Mouse (Mus musculus) megakaryocyte, embryonic 14.5 days (primary cell): ENCODE results near the gene Lias.

ENCODE experiments used
- FLI1 ChIP-seq: IDR thresholded peaks from 2 replicates; pipeline ENCODE4 v1.6.1; 2012; ENCODE audit warnings: low read length, inconsistent platforms, mixed read lengths
- GATA1 ChIP-seq: IDR thresholded peaks from 3 replicates; pipeline ENCODE4 v1.6.1; 2012; ENCODE audit warnings: mixed read lengths, low read length, inconsistent platforms, borderline replicate concordance

- TF ChIP-seq GATA1 (no peak), FLI1 (no peak)
These were observed 43.4 kb downstream of the Lias start for GRCm38 (mm10) chr5:65434471-65435362.
